Mouse (Mus musculus): ENCODE measurements around the gene Tenm4. TPM values are rescaled to one million over a fixed set of nuclear protein-coding genes. Genes with fewer than 3 reads are reported as not detected.
A peak's percentile ranks its signal among the peaks of the same experiment; 100 is the strongest.

Gene Tenm4
- polyA plus RNA-seq, 1 experiment from 2014 or later = 5.0 TPM

GRCm38 (mm10) chr7:96778601-96778969 is 607.5 kb downstream of the Tenm4 start:
- ATAC-seq (peak; percentile 19; the same call in 1 of the 2 replicates), DNase-seq (ENCODE audit: low spot score) (peak; percentile 30)
- TF ChIP-seq CTCF (IDR thresholded peaks at IDR 0.05) (peak; percentile 79), EP300 (IDR thresholded peaks at IDR 0.05) (no peak)
- Histone ChIP-seq H3K4me3 (ENCODE audit: low read depth, low read length) (no peak overlapping the region), H3K4me1 (ENCODE audit: insufficient read depth, low read depth, low read length) (no peaks in the 10 kb centered on the region), H3K27me3 (replicated peaks; ENCODE audit: insufficient read depth, low read length) (no peaks in the 10 kb centered on the region), H3K36me3 (ENCODE audit: insufficient read depth, low read length) (no peaks in the 10 kb centered on the region), H3K4me2 (replicated peaks; ENCODE audit: low read depth, low read length) (no peak overlapping the region), H3K9me3 (ENCODE audit: low read length) (no peaks in the 10 kb centered on the region), H3K9ac (replicated peaks; ENCODE audit: low read depth) (no peak overlapping the region), H3K27ac (ENCODE audit: low read length) (no peak overlapping the region)
- 50% methylated on average over 3 of the region's 3 CpGs for WGBS

GRCm38 (mm10) chr7:96780556-96780955 is 609.5 kb downstream of the Tenm4 start:
- Histone ChIP-seq H3K4me1 (ENCODE audit: insufficient read depth, low read depth, low read length) (no peaks in the 10 kb centered on the region), H3K27ac (ENCODE audit: low read length) (no peak overlapping the region), H3K4me2 (replicated peaks; ENCODE audit: low read depth, low read length) (no peak overlapping the region), H3K4me3 (ENCODE audit: low read depth, low read length) (no peak overlapping the region), H3K36me3 (ENCODE audit: insufficient read depth, low read length) (no peaks in the 10 kb centered on the region), H3K9ac (replicated peaks; ENCODE audit: low read depth) (no peak overlapping the region), H3K9me3 (ENCODE audit: low read length) (no peaks in the 10 kb centered on the region), H3K27me3 (replicated peaks; ENCODE audit: insufficient read depth, low read length) (no peaks in the 10 kb centered on the region)
- TF ChIP-seq CTCF (IDR thresholded peaks at IDR 0.05) = no peak
- no peak for TF ChIP-seq EP300 (IDR thresholded peaks at IDR 0.05)
- 88% methylated on average over 1 of the region's 1 CpGs for WGBS
- no peak for DNase-seq (ENCODE audit: low spot score)
- no peak for ATAC-seq

GRCm38 (mm10) chr7:96781068-96781467 is 610.0 kb downstream of the Tenm4 start:
- WGBS = 72% methylated on average over 6 of the region's 6 CpGs
- Histone ChIP-seq H3K4me2 (replicated peaks; ENCODE audit: low read depth, low read length) (no peak overlapping the region), H3K27ac (ENCODE audit: low read length) (no peak overlapping the region), H3K9ac (replicated peaks; ENCODE audit: low read depth) (no peak overlapping the region), H3K36me3 (ENCODE audit: insufficient read depth, low read length) (no peaks in the 10 kb centered on the region), H3K9me3 (ENCODE audit: low read length) (no peaks in the 10 kb centered on the region), H3K4me1 (ENCODE audit: insufficient read depth, low read depth, low read length) (no peaks in the 10 kb centered on the region), H3K4me3 (ENCODE audit: low read depth, low read length) (no peak overlapping the region), H3K27me3 (replicated peaks; ENCODE audit: insufficient read depth, low read length) (no peaks in the 10 kb centered on the region)
- DNase-seq (ENCODE audit: low spot score) (no peak), ATAC-seq (no peak)
- TF ChIP-seq EP300 (IDR thresholded peaks at IDR 0.05) = no peak
- no peak for TF ChIP-seq CTCF (IDR thresholded peaks at IDR 0.05)

GRCm38 (mm10) chr7:96782686-96783085 is 611.6 kb downstream of the Tenm4 start:
- no peak for TF ChIP-seq CTCF (IDR thresholded peaks at IDR 0.05)
- TF ChIP-seq EP300 (IDR thresholded peaks at IDR 0.05) = no peak
- Histone ChIP-seq H3K9ac (replicated peaks; ENCODE audit: low read depth) (no peak overlapping the region), H3K4me2 (replicated peaks; ENCODE audit: low read depth, low read length) (no peak overlapping the region), H3K4me1 (ENCODE audit: insufficient read depth, low read depth, low read length) (no peaks in the 10 kb centered on the region), H3K36me3 (ENCODE audit: insufficient read depth, low read length) (no peaks in the 10 kb centered on the region), H3K9me3 (ENCODE audit: low read length) (no peaks in the 10 kb centered on the region), H3K4me3 (ENCODE audit: low read depth, low read length) (no peak overlapping the region), H3K27ac (ENCODE audit: low read length) (no peak overlapping the region), H3K27me3 (replicated peaks; ENCODE audit: insufficient read depth, low read length) (no peaks in the 10 kb centered on the region)
- ATAC-seq = no peak
- 83% methylated on average over 4 of the region's 4 CpGs for WGBS
- no peak for DNase-seq (ENCODE audit: low spot score)

DNA sequence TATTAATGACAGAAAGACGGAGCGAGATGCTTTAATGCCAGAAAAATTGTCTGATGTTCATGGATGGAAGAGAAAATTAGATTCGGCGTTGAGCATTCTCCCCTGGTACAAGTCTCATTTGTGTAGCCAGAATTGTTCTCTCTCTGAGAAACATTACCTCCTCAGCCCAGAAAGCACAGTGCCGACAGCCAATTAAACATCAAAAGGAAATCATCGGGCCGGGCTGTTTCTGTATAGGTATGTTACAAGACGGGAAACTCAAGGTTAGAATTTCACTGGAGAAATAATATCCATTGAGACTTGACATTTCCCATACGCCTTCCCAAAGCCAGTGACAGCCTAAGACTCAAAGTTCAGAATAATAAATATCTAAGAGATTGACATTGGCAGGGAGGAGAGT is 614.8 kb downstream of the Tenm4 start:
- H3K27me3 ChIP-seq (replicated peaks; ENCODE audit: insufficient read depth, low read length) = no peaks in the 10 kb centered on the region
- no peaks in the 10 kb centered on the region for H3K9me3 ChIP-seq (ENCODE audit: low read length)
- no peaks in the 10 kb centered on the region for H3K4me1 ChIP-seq (ENCODE audit: insufficient read depth, low read depth, low read length)
- DNase-seq (ENCODE audit: low spot score) (no peak), ATAC-seq (no peak)
- no peak overlapping the region for H3K4me2 ChIP-seq (replicated peaks; ENCODE audit: low read depth, low read length)
- no peak overlapping the region for H3K9ac ChIP-seq (replicated peaks; ENCODE audit: low read depth)
- no peak overlapping the region for H3K27ac ChIP-seq (ENCODE audit: low read length)
- H3K4me3 ChIP-seq (ENCODE audit: low read depth, low read length) = no peak overlapping the region
- TF ChIP-seq EP300 (IDR thresholded peaks at IDR 0.05) (no peak), CTCF (IDR thresholded peaks at IDR 0.05) (no peak)
- 74% methylated on average over 9 of the region's 9 CpGs for whole genome bisulfite sequencing
- no peaks in the 10 kb centered on the region for H3K36me3 ChIP-seq (ENCODE audit: insufficient read depth, low read length)

- 83% methylated on average over 5 of the region's 5 CpGs for WGBS
These were observed 615.4 kb downstream of the Tenm4 start for GRCm38 (mm10) chr7:96786262-96787044.

More at GRCm38 (mm10) chr7:96786262-96787044, 615.4 kb downstream of the Tenm4 start:
- ATAC-seq = no peak
- Histone ChIP-seq H3K27me3 (replicated peaks; ENCODE audit: insufficient read depth, low read length) (no peaks in the 10 kb centered on the region), H3K9ac (replicated peaks; ENCODE audit: low read depth) (no peak overlapping the region), H3K4me2 (replicated peaks; ENCODE audit: low read depth, low read length) (no peak overlapping the region), H3K9me3 (ENCODE audit: low read length) (no peaks in the 10 kb centered on the region), H3K4me1 (ENCODE audit: insufficient read depth, low read depth, low read length) (no peaks in the 10 kb centered on the region), H3K4me3 (ENCODE audit: low read depth, low read length) (no peak overlapping the region), H3K27ac (ENCODE audit: low read length) (no peak overlapping the region), H3K36me3 (ENCODE audit: insufficient read depth, low read length) (no peaks in the 10 kb centered on the region)
- no peak for DNase-seq (ENCODE audit: low spot score)
- TF ChIP-seq CTCF (IDR thresholded peaks at IDR 0.05) (no peak), EP300 (IDR thresholded peaks at IDR 0.05) (no peak)

Data from lung, postnatal 0 days (tissue).